Mouse (Mus musculus): ENCODE measurements around the gene Ugt1a9. TPM values are rescaled to one million over a fixed set of nuclear protein-coding genes. Genes with fewer than 3 reads are reported as not detected.

The Ugt1a9 gene
- polyA plus RNA-seq, 1 experiment from 2014 or later = not detected

GRCm38 (mm10) chr1:88261706-88262105, 191.1 kb downstream of the Ugt1a9 start:
- H3K9ac ChIP-seq (replicated peaks; ENCODE audit: low read length) = no peak overlapping the region
- no peak overlapping the region for H3K4me3 ChIP-seq (ENCODE audit: low read depth, low read length)
- no peak overlapping the region for H3K27ac ChIP-seq (replicated peaks; ENCODE audit: low read depth, low read length)
- H3K4me2 ChIP-seq (ENCODE audit: low read depth, low read length) = no peak overlapping the region
- H3K4me1 ChIP-seq (ENCODE audit: control insufficient read depth, insufficient read depth, low read length) = no peaks in the 10 kb centered on the region
- WGBS = 88% methylated on average over 7 of the region's 7 CpGs
- no peak for DNase-seq (ENCODE audit: low spot score)
- H3K36me3 ChIP-seq (replicated peaks; ENCODE audit: control insufficient read depth, insufficient read depth, low read depth, low read length) = peaks cover 70% of the 10 kb centered on the region
- H3K9me3 ChIP-seq (replicated peaks; ENCODE audit: control insufficient read depth, low read length) = peaks cover 26% of the 10 kb centered on the region
- no peaks in the 10 kb centered on the region for H3K27me3 ChIP-seq (ENCODE audit: control insufficient read depth, insufficient read depth, low read length)
- ATAC-seq (replicated peaks; ENCODE audit: insufficient number of reproducible peaks, low FRiP score, low TSS enrichment, low read depth) = no peak

DNA sequence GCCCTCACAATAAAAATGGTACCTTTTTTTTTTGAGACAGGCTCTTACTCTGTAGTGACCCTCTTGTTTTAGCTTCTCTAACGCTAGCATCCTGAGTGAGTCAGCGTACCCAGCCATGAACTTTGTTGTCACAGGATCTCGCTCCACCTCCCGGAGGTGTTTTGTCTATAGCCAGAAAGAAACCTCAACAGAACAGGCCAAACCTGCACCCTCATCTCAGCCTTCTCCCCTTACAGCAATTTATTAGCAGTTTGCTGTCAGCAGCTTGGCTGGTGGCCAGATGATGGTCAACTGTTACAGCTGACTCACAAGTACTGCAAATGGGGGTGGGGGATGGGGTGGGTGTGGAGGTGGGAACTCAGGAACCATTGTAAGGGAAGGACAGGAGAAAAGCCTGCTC, 191.7 kb downstream of the Ugt1a9 start:
- ATAC-seq (replicated peaks; ENCODE audit: insufficient number of reproducible peaks, low FRiP score, low TSS enrichment, low read depth) (no peak), DNase-seq (ENCODE audit: low spot score) (no peak)
- no peak overlapping the region for H3K27ac ChIP-seq (replicated peaks; ENCODE audit: low read depth, low read length)
- WGBS = 90% methylated on average over 4 of the region's 4 CpGs
- H3K9me3 ChIP-seq (replicated peaks; ENCODE audit: control insufficient read depth, low read length) = peaks cover 21% of the 10 kb centered on the region
- H3K4me2 ChIP-seq (ENCODE audit: low read depth, low read length) = no peak overlapping the region
- no peak overlapping the region for H3K4me3 ChIP-seq (ENCODE audit: low read depth, low read length)
- no peaks in the 10 kb centered on the region for H3K27me3 ChIP-seq (ENCODE audit: control insufficient read depth, insufficient read depth, low read length)
- peaks cover 76% of the 10 kb centered on the region for H3K36me3 ChIP-seq (replicated peaks; ENCODE audit: control insufficient read depth, insufficient read depth, low read depth, low read length)
- H3K4me1 ChIP-seq (ENCODE audit: control insufficient read depth, insufficient read depth, low read length) = no peaks in the 10 kb centered on the region
- no peak overlapping the region for H3K9ac ChIP-seq (replicated peaks; ENCODE audit: low read length)

GRCm38 (mm10) chr1:88262961-88263360, 192.4 kb downstream of the Ugt1a9 start:
- Histone ChIP-seq H3K4me1 (ENCODE audit: control insufficient read depth, insufficient read depth, low read length) (no peaks in the 10 kb centered on the region), H3K9me3 (replicated peaks; ENCODE audit: control insufficient read depth, low read length) (peaks cover 16% of the 10 kb centered on the region), H3K4me3 (ENCODE audit: low read depth, low read length) (no peak overlapping the region), H3K4me2 (ENCODE audit: low read depth, low read length) (no peak overlapping the region), H3K27ac (replicated peaks; ENCODE audit: low read depth, low read length) (no peak overlapping the region), H3K36me3 (replicated peaks; ENCODE audit: control insufficient read depth, insufficient read depth, low read depth, low read length) (peaks cover 83% of the 10 kb centered on the region), H3K9ac (replicated peaks; ENCODE audit: low read length) (no peak overlapping the region), H3K27me3 (ENCODE audit: control insufficient read depth, insufficient read depth, low read length) (no peaks in the 10 kb centered on the region)
- 75% methylated on average over 6 of the region's 6 CpGs for WGBS
- DNase-seq (ENCODE audit: low spot score) = no peak
- no peak for ATAC-seq (replicated peaks; ENCODE audit: insufficient number of reproducible peaks, low FRiP score, low TSS enrichment, low read depth)

GRCm38 (mm10) chr1:88263778-88264177, 193.2 kb downstream of the Ugt1a9 start:
- H3K9me3 ChIP-seq (replicated peaks; ENCODE audit: control insufficient read depth, low read length) = peaks cover 9% of the 10 kb centered on the region
- no peaks in the 10 kb centered on the region for H3K27me3 ChIP-seq (ENCODE audit: control insufficient read depth, insufficient read depth, low read length)
- no peak overlapping the region for H3K4me3 ChIP-seq (ENCODE audit: low read depth, low read length)
- 89% methylated on average over 5 of the region's 5 CpGs for WGBS
- no peak overlapping the region for H3K4me2 ChIP-seq (ENCODE audit: low read depth, low read length)
- no peak overlapping the region for H3K27ac ChIP-seq (replicated peaks; ENCODE audit: low read depth, low read length)
- peaks cover 91% of the 10 kb centered on the region for H3K36me3 ChIP-seq (replicated peaks; ENCODE audit: control insufficient read depth, insufficient read depth, low read depth, low read length)
- ATAC-seq (replicated peaks; ENCODE audit: insufficient number of reproducible peaks, low FRiP score, low TSS enrichment, low read depth) = no peak
- no peaks in the 10 kb centered on the region for H3K4me1 ChIP-seq (ENCODE audit: control insufficient read depth, insufficient read depth, low read length)
- no peak overlapping the region for H3K9ac ChIP-seq (replicated peaks; ENCODE audit: low read length)
- DNase-seq (ENCODE audit: low spot score) = no peak

GRCm38 (mm10) chr1:88264237-88264868, 193.8 kb downstream of the Ugt1a9 start:
- no peak overlapping the region for H3K9ac ChIP-seq (replicated peaks; ENCODE audit: low read length)
- H3K9me3 ChIP-seq (replicated peaks; ENCODE audit: control insufficient read depth, low read length) = peaks cover 4% of the 10 kb centered on the region
- WGBS = 88% methylated on average over 7 of the region's 7 CpGs
- no peak overlapping the region for H3K4me2 ChIP-seq (ENCODE audit: low read depth, low read length)
- H3K27me3 ChIP-seq (ENCODE audit: control insufficient read depth, insufficient read depth, low read length) = no peaks in the 10 kb centered on the region
- H3K36me3 ChIP-seq (replicated peaks; ENCODE audit: control insufficient read depth, insufficient read depth, low read depth, low read length) = peaks cover 97% of the 10 kb centered on the region
- DNase-seq (ENCODE audit: low spot score) (no peak), ATAC-seq (replicated peaks; ENCODE audit: insufficient number of reproducible peaks, low FRiP score, low TSS enrichment, low read depth) (no peak)
- H3K4me3 ChIP-seq (ENCODE audit: low read depth, low read length) = no peak overlapping the region
- H3K4me1 ChIP-seq (ENCODE audit: control insufficient read depth, insufficient read depth, low read length) = no peaks in the 10 kb centered on the region
- no peak overlapping the region for H3K27ac ChIP-seq (replicated peaks; ENCODE audit: low read depth, low read length)

- WGBS = 76% methylated on average over 4 of the region's 4 CpGs
- Histone ChIP-seq H3K9me3 (replicated peaks; ENCODE audit: control insufficient read depth, low read length) (peaks cover 3% of the 10 kb centered on the region; the same call in 1 of the 2 replicates), H3K27ac (replicated peaks; ENCODE audit: low read depth, low read length) (no peak overlapping the region), H3K36me3 (replicated peaks; ENCODE audit: control insufficient read depth, insufficient read depth, low read depth, low read length) (peaks cover 97% of the 10 kb centered on the region), H3K4me3 (ENCODE audit: low read depth, low read length) (no peak overlapping the region), H3K9ac (replicated peaks; ENCODE audit: low read length) (no peak overlapping the region), H3K4me2 (ENCODE audit: low read depth, low read length) (no peak overlapping the region), H3K4me1 (ENCODE audit: control insufficient read depth, insufficient read depth, low read length) (no peaks in the 10 kb centered on the region), H3K27me3 (ENCODE audit: control insufficient read depth, insufficient read depth, low read length) (no peaks in the 10 kb centered on the region)
- DNase-seq (ENCODE audit: low spot score) (no peak), ATAC-seq (replicated peaks; ENCODE audit: insufficient number of reproducible peaks, low FRiP score, low TSS enrichment, low read depth) (no peak)
Observed at GRCm38 (mm10) chr1:88264869-88265240, 194.3 kb downstream of the Ugt1a9 start.

DNA sequence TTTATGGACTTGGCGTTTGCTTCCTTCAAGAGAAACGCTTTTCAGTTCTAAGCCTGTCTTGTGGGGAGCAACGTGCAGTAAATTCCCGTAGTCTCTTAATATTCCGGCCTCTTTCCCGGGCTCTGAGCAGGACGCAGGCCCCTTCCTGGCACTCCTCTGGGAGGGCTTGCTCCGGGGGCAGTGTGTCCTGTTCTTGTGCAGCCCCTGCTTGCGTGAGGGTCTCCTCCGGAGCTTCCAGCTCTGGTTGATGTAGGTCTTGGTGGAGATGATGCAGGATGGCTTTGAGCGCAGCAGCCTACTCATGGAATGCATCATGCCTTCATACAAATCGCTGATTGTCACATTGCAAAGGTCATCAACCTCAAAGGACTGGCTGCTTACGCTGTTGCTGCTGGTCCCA, 195.5 kb downstream of the Ugt1a9 start:
- Histone ChIP-seq H3K27me3 (ENCODE audit: control insufficient read depth, insufficient read depth, low read length) (no peaks in the 10 kb centered on the region), H3K36me3 (replicated peaks; ENCODE audit: control insufficient read depth, insufficient read depth, low read depth, low read length) (peaks cover 88% of the 10 kb centered on the region), H3K27ac (replicated peaks; ENCODE audit: low read depth, low read length) (no peak overlapping the region), H3K4me2 (ENCODE audit: low read depth, low read length) (no peak overlapping the region), H3K4me1 (ENCODE audit: control insufficient read depth, insufficient read depth, low read length) (no peaks in the 10 kb centered on the region), H3K9me3 (replicated peaks; ENCODE audit: control insufficient read depth, low read length) (no peaks in the 10 kb centered on the region; the same call in 1 of the 2 replicates), H3K4me3 (ENCODE audit: low read depth, low read length) (no peak overlapping the region), H3K9ac (replicated peaks; ENCODE audit: low read length) (no peak overlapping the region)
- 90% methylated on average over 13 of the region's 13 CpGs for WGBS
- ATAC-seq (replicated peaks; ENCODE audit: insufficient number of reproducible peaks, low FRiP score, low TSS enrichment, low read depth) (no peak), DNase-seq (ENCODE audit: low spot score) (no peak)

DNA sequence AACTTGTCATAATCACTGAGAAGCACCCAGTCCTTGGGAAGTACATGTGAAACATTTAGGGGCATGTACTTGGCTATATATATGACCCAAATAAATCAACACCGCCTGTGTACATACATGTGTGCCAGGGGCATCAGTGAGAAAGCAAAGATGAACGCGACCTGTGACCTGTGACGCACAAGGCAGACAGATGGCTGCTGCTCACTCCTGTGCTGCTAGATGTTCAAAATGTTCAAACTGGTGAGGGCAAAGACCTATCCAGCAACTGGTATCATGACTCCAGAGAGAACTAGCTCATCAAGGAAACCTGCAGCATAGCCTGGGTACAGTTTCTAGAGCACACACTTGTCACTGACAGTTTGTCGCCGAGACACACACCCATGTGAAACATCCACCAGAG, 196.9 kb downstream of the Ugt1a9 start:
- 93% methylated on average over 6 of the region's 6 CpGs for WGBS
- Histone ChIP-seq H3K27ac (replicated peaks; ENCODE audit: low read depth, low read length) (no peak overlapping the region), H3K4me2 (ENCODE audit: low read depth, low read length) (no peak overlapping the region), H3K4me3 (ENCODE audit: low read depth, low read length) (no peak overlapping the region), H3K9me3 (replicated peaks; ENCODE audit: control insufficient read depth, low read length) (no peaks in the 10 kb centered on the region; the same call in 1 of the 2 replicates), H3K27me3 (ENCODE audit: control insufficient read depth, insufficient read depth, low read length) (no peaks in the 10 kb centered on the region), H3K4me1 (ENCODE audit: control insufficient read depth, insufficient read depth, low read length) (no peaks in the 10 kb centered on the region), H3K9ac (replicated peaks; ENCODE audit: low read length) (no peak overlapping the region), H3K36me3 (replicated peaks; ENCODE audit: control insufficient read depth, insufficient read depth, low read depth, low read length) (peaks cover 84% of the 10 kb centered on the region)
- no peak for DNase-seq (ENCODE audit: low spot score)
- no peak; the same call in 1 of the 2 replicates for ATAC-seq (replicated peaks; ENCODE audit: insufficient number of reproducible peaks, low FRiP score, low TSS enrichment, low read depth)

Data from embryonic facial prominence, embryonic 11.5 days (tissue).